Mouse (Mus musculus): ENCODE measurements around the gene Atg14.

DNA sequence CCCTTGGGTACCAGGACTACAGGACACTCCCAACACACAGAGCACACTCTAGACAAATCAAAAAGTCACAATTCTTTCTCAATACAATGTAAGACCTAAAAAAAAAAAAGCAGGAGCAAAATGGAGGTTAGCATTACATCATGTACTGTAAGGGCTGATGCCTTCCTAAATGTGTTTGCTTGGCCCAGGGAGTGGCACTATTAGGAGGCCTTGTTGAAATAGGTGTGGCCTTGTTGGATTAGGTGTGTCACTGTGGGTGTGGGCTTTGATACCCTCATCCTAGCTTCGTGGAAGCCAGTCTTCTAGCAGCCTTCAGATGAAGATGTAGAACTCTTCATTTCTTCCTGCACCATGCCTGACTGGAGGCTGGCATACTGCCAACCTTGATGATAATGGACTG lies 10.8 kb upstream of the Atg14 start:
- no peak for TF ChIP-seq GATA1 (IDR thresholded peaks at IDR 0.05; ENCODE audit: borderline replicate concordance, low read length)
- no peak for TF ChIP-seq FLI1 (IDR thresholded peaks at IDR 0.05; ENCODE audit: low read length)

Measured in megakaryocyte, embryonic 14.5 days (primary cell).